Mouse (Mus musculus) CH12.LX (cell line): ENCODE data around the gene Nkx2-1. TPM values are rescaled to one million over a fixed set of nuclear protein-coding genes. Genes with fewer than 3 reads are reported as not detected.
"Not testable (repeated sequence)": the region's sequence is repeated elsewhere in the genome, so short reads cannot be mapped to it uniquely, and the experiment has no call there.

ENCODE experiments used
- DNase-seq: peaks from one replicate; pipeline ENCODE4 v3.0.0-alpha.2; 2013; ENCODE audit errors: extremely low read depth
- H3K27ac ChIP-seq: 2 replicates; pipeline ENCODE4 v1.5.1; 2012; ENCODE audit warnings: low read depth, mild to moderate bottlenecking, control low read depth, moderate library complexity; ENCODE audit not compliant: insufficient read depth
- H3K27me3 ChIP-seq: replicated peaks from 2 replicates; pipeline ENCODE3; 2012; ENCODE audit warnings: inconsistent platforms
- H3K36me3 ChIP-seq, 2 experiments: replicated peaks in 1 of 2; 2 replicates each; pipeline versions ENCODE3 to v1.6.1; 2012; ENCODE audit warnings: inconsistent platforms in 1 of 2, low read length in 1 of 2, mild to moderate bottlenecking in 1 of 2, mixed read lengths in 1 of 2, moderate library complexity in 1 of 2; ENCODE audit not compliant: control insufficient read depth in 1 of 2, insufficient read depth in 1 of 2
- H3K4me1 ChIP-seq, 2 experiments: 2 replicates each; pipeline ENCODE4 v1.6.1; 2012; ENCODE audit warnings: inconsistent platforms in 1 of 2, moderate library complexity in 1 of 2; ENCODE audit not compliant: insufficient read depth in 2 of 2, control insufficient read depth in 1 of 2
- H3K4me2 ChIP-seq: 2 replicates; pipeline ENCODE4 v1.6.1; 2012; ENCODE audit warnings: low read depth, mild to moderate bottlenecking, control low read depth; ENCODE audit not compliant: poor library complexity, insufficient read depth, severe bottlenecking
- H3K4me3 ChIP-seq, 3 experiments: fragments of 150-350 bp in 1 of 3; sonication (generic) in 1 of 3; replicated peaks in 1 of 3; 2 replicates each; pipeline versions ENCODE3 to v1.5.1; 2011 to 2012; ENCODE audit warnings: low read depth in 2 of 3, low read length in 2 of 3, mild to moderate bottlenecking in 2 of 3, moderate library complexity in 2 of 3, control low read depth in 1 of 3, improper control_type of control experiment in 1 of 3, inconsistent platforms in 1 of 3, mixed read lengths in 1 of 3; ENCODE audit not compliant: poor library complexity in 1 of 3
- H3K79me2 ChIP-seq: replicated peaks from 2 replicates; pipeline ENCODE4 v1.6.1; 2012; ENCODE audit warnings: mild to moderate bottlenecking, moderate library complexity; ENCODE audit not compliant: control insufficient read depth, poor library complexity, insufficient read depth, severe bottlenecking; ENCODE audit errors: extremely low read depth
- H3K9ac ChIP-seq: 2 replicates; pipeline ENCODE4 v1.6.1; 2012; ENCODE audit warnings: low read depth, mild to moderate bottlenecking, control low read depth, moderate library complexity; ENCODE audit not compliant: insufficient read depth
- H3K9me3 ChIP-seq: replicated peaks from 2 replicates; pipeline ENCODE3; 2012; ENCODE audit warnings: low read length, inconsistent platforms, mixed read lengths
- CHD2 ChIP-seq: IDR thresholded peaks from 2 replicates; pipeline ENCODE4 v1.6.1; 2011; ENCODE audit warnings: low read length, improper control_type of control experiment
- CTCF ChIP-seq, 2 experiments: IDR thresholded peaks in 1 of 2; conservative IDR thresholded peaks in 1 of 2; 2 replicates each; pipeline ENCODE4 v1.5.1; 2011 to 2012; ENCODE audit warnings: low read depth in 2 of 2, low read length in 2 of 2, improper control_type of control experiment in 1 of 2, inconsistent platforms in 1 of 2, mild to moderate bottlenecking in 1 of 2, moderate library complexity in 1 of 2
- ELF1 ChIP-seq: IDR thresholded peaks from 2 replicates; pipeline ENCODE4 v1.6.1; 2014; ENCODE audit warnings: low read depth, mild to moderate bottlenecking, inconsistent platforms, low read length, improper control_type of control experiment
- KAT2A ChIP-seq: IDR thresholded peaks from 2 replicates; pipeline ENCODE4 v1.6.1; 2012; ENCODE audit warnings: low read length, improper control_type of control experiment, inconsistent platforms; ENCODE audit not compliant: insufficient replicate concordance
- MAX ChIP-seq: IDR thresholded peaks from 2 replicates; pipeline ENCODE4 v1.6.1; 2011; ENCODE audit warnings: low read length, improper control_type of control experiment
- MEF2A ChIP-seq: IDR thresholded peaks from 2 replicates; pipeline ENCODE4 v1.6.1; 2014; ENCODE audit warnings: low read depth, mild to moderate bottlenecking, inconsistent platforms, low read length, improper control_type of control experiment, borderline replicate concordance
- NRF1 ChIP-seq: IDR thresholded peaks from 2 replicates; pipeline ENCODE4 v1.6.1; 2014; ENCODE audit warnings: low read depth, mild to moderate bottlenecking, inconsistent platforms, low read length, improper control_type of control experiment, moderate library complexity
- POLR2A ChIP-seq: IDR thresholded peaks from 2 replicates; pipeline ENCODE4 v1.6.1; 2011; ENCODE audit warnings: low read depth, mild to moderate bottlenecking, improper control_type of control experiment, low read length
- RAD21 ChIP-seq: IDR thresholded peaks from 2 replicates; pipeline ENCODE4 v1.6.1; 2011; ENCODE audit warnings: low read depth, mild to moderate bottlenecking, low read length, improper control_type of control experiment, moderate library complexity
- RCOR1 ChIP-seq: conservative IDR thresholded peaks from 2 replicates; pipeline ENCODE4 v1.6.1; 2012; ENCODE audit warnings: low read depth, mild to moderate bottlenecking, inconsistent platforms, low read length, improper control_type of control experiment
- SIN3A ChIP-seq: IDR thresholded peaks from 2 replicates; pipeline ENCODE4 v1.6.1; 2012; ENCODE audit warnings: low read length, improper control_type of control experiment, inconsistent platforms
- SMC3 ChIP-seq: IDR thresholded peaks from 2 replicates; pipeline ENCODE4 v1.6.1; 2011; ENCODE audit warnings: low read depth, low read length, improper control_type of control experiment
- UBTF ChIP-seq: IDR thresholded peaks from 2 replicates; pipeline ENCODE4 v1.6.1; 2012; ENCODE audit warnings: low read depth, mild to moderate bottlenecking, inconsistent platforms, low read length, improper control_type of control experiment, moderate library complexity
- ZKSCAN1 ChIP-seq: IDR thresholded peaks from 2 replicates; pipeline ENCODE4 v1.6.1; 2012; ENCODE audit warnings: low read depth, inconsistent platforms, low read length, improper control_type of control experiment, borderline replicate concordance
- dilution Hi-C: fragments of 300-500 bp; cut with MboI; formaldehyde crosslinking; loops from 2 replicates; pipeline ENCODE4 v1.14.3; 2020; ENCODE audit warnings: low sequenced_read_pairs; ENCODE audit not compliant: extremely low pct_unique_long_range_greater_than_20kb, extremely low pct_ligation_motif_present
- in situ Hi-C: fragments of 300-500 bp; cut with MboI; formaldehyde crosslinking; loops from 3 replicates; pipeline ENCODE4 v1.14.3; 2019; ENCODE audit warnings: low sequenced_read_pairs, low pct_ligation_motif_present, low pct_unique_long_range_greater_than_20kb, mixed read lengths
- polyA plus RNA-seq: library from polyadenylated mRNA; unstranded; fragments of >175 nt; gene quantifications from 2 replicates; pipeline ENCODE4 v1.2.1, GENCODE M21; 2012; ENCODE audit warnings: low read depth; ENCODE audit not compliant: insufficient read length
- total RNA-seq, 2 experiments: library from RNA; depleted of rRNA; stranded (reverse); fragments of 300-350 nt in 1 of 2; fragments of >200 nt in 1 of 2; gene quantifications; 2 replicates each; pipeline ENCODE4 v1.2.3; 2012 to 2014

Nkx2-1 gene
- total and polyA plus RNA-seq, 3 experiments: not detected

- no peak overlapping the region for H3K4me2 ChIP-seq
- no peaks in the 10 kb centered on the region for H3K9me3 ChIP-seq
- H3K27ac ChIP-seq: no peak overlapping the region
- dilution Hi-C loops (no loop called here), in situ Hi-C loops (loop anchor here (5.0 to 25.0 kb wide), 3 partner anchors 282 to 640 kb away; no protein-coding TSS in a partner anchor)
- H3K4me3 ChIP-seq: no peak overlapping the region
- no peaks in the 10 kb centered on the region for H3K79me2 ChIP-seq
- H3K27me3 ChIP-seq: no peaks in the 10 kb centered on the region
- no peak overlapping the region for H3K9ac ChIP-seq
- no peak for DNase-seq
- peaks cover 0 to 8% of the 10 kb centered on the region in 2 experiments; a peak in 2 of 4 replicates for H3K4me1 ChIP-seq
- TF ChIP-seq MEF2A: no peak
- no peak for TF ChIP-seq RAD21
- TF ChIP-seq SIN3A: no peak
- TF ChIP-seq, all 38 proteins: peak for 0
- no peaks in the 10 kb centered on the region for H3K36me3 ChIP-seq
Measured at GRCm38 (mm10) chr12:56527071-56527470, 9.6 kb downstream of the Nkx2-1 start.

- H3K4me2 ChIP-seq: peak overlapping the region; percentile 7; the same call in 1 of the 2 replicates
- in situ Hi-C loops: loop anchor here (5.0 to 25.0 kb wide), 3 partner anchors 281 to 638 kb away; no protein-coding TSS in a partner anchor
- DNase-seq: peak; percentile 39
- not testable (repeated sequence) for H3K9ac ChIP-seq, H3K79me2 ChIP-seq, H3K36me3 ChIP-seq, H3K9me3 ChIP-seq
- TF ChIP-seq CTCF (conservative IDR thresholded peaks at IDR 0.05 in 1 of 2, IDR thresholded peaks at IDR 0.05 in 1 of 2; ENCODE audit: low read depth in 2 of 2, low read length in 2 of 2): peak in 1 of 2 experiments; percentile 33; a peak in 2 of 4 replicates
- TF ChIP-seq RAD21: peak; percentile 13
- TF ChIP-seq NRF1: 0 out of 2 replicates have a peak, but pooled peaks have one; percentile 28
- TF ChIP-seq SMC3: peak; percentile 14; the same call in 1 of the 2 replicates
- TF ChIP-seq, all 38 proteins: peak for 4; not testable (repeated sequence) for 34
- H3K4me3 ChIP-seq, H3K27ac ChIP-seq, H3K27me3 ChIP-seq, dilution Hi-C loops, H3K4me1 ChIP-seq: not testable (repeated sequence)
Measured at GRCm38 (mm10) chr12:56525219-56525797, 11.4 kb downstream of the Nkx2-1 start.

DNA sequence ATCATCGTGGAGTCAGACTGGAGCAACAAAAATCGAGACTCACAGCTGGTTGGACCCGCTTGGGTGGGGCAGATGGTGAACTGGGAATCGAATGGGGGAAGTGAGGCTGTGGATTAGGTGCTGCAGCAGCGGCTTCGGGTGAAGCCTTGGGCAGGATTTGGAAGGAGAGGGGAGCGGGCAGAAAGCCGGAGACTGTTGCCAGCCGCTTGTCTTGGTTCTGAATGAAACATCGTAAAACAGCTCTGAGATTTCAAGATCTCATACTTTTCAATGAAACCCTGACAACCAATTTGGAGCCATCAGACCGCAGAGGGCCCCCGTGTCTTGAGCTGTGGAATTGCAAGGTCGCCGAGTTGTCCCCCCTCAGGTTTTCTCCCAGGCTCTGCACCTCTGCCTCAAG, 12.5 kb downstream of the Nkx2-1 start:
- TF ChIP-seq UBTF (no peak), SIN3A (no peak), RCOR1 (no peak), CHD2 (no peak), POLR2A (no peak), KAT2A (no peak), MEF2A (no peak), ELF1 (no peak), MAX (no peak), ZKSCAN1 (no peak)
- no peak for DNase-seq
- Histone ChIP-seq H3K79me2 (no peaks in the 10 kb centered on the region), H3K4me3 (no peak overlapping the region), H3K9ac (no peak overlapping the region), H3K4me1 (peaks cover 0 to 8% of the 10 kb centered on the region in 2 experiments; a peak in 2 of 4 replicates), H3K27me3 (no peaks in the 10 kb centered on the region), H3K9me3 (no peaks in the 10 kb centered on the region), H3K36me3 (no peaks in the 10 kb centered on the region), H3K27ac (no peak overlapping the region), H3K4me2 (no peak overlapping the region)
- in situ Hi-C loops (loop anchor here (10.0 kb wide), 1 partner anchor 279 kb away; no protein-coding TSS in a partner anchor), dilution Hi-C loops (no loop called here)
